Comparison of ENCODE assay signal across 14 mouse cellular contexts in the genomic region with DNA sequence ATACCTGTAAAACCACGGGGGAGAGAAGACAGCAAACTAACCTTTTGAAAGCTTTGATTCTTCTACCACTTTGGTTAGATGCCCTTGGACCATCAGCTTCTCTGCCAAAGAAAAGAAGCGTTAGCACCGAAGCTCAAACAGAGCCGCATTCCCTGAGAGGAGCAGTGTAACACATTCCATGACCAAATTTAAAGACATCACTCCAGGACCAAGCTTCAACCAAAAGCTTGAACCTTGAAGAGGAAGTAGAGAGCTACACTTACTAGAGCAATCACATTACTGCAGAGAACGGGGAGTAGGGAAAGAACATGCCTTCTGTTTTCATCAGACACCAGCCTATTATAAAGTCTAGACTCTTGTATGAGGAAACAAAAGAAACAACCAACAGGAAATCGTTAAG.
DNase-seq lines count a peak whose midpoint lies in the region; ATAC-seq lines count a peak whose summit lies in the region.
"Had no signal": no experiment of that assay in that cellular context is flagged by ENCODE, and none has a peak within 500 bp of the region (broad histone marks: within the 10 kb centered on the region; RNA-seq: fewer than 3 reads in every experiment).

No protein-coding gene starts in this region.

- peak overlapping the region; percentile 44 for H3K4me3 ChIP-seq in heart, embryonic 12.5 days
- no peak overlapping the region for H3K4me3 ChIP-seq in lung, embryonic 16.5 days (ENCODE audit: low read length)
- peak overlapping the region; percentile 46 to 57 for H3K4me3 ChIP-seq in heart, embryonic 14.5 days (ENCODE audit: control insufficient read depth in 1 of 2, insufficient read depth in 1 of 2, low read depth in 1 of 2, low read length in 2 of 2)
- H3K4me3 ChIP-seq in stomach, embryonic 14.5 days (ENCODE audit: low read depth, low read length) = no peak overlapping the region
- H3K4me3 ChIP-seq: embryonic facial prominence, embryonic 12.5 days; hindbrain, embryonic 10.5 days had no signal

- peak overlapping the region; percentile 77 for H3K27ac ChIP-seq in heart, embryonic 12.5 days (ENCODE audit: poor library complexity, severe bottlenecking)
- peak overlapping the region; percentile 2; the same call in 1 of the 2 replicates for H3K27ac ChIP-seq in lung, embryonic 16.5 days (ENCODE audit: low read length)
- peak overlapping the region; percentile 92 to 96 for H3K27ac ChIP-seq in heart, embryonic 14.5 days (replicated peaks in 1 of 2; ENCODE audit: control insufficient read depth in 1 of 2, insufficient read depth in 1 of 2, low read depth in 2 of 2, low read length in 2 of 2)
- peak overlapping the region; percentile 40; the same call in 1 of the 2 replicates for H3K27ac ChIP-seq in stomach, embryonic 14.5 days (ENCODE audit: low read length)
- H3K27ac ChIP-seq: embryonic facial prominence, embryonic 12.5 days; hindbrain, embryonic 10.5 days; liver, embryonic 14.5 days had no signal

- DNase-seq in heart, postnatal 36 days = no peak
- no peak for DNase-seq in lung, adult 18-20 months
- DNase-seq in frontal cortex, postnatal 10 days (ENCODE audit: low spot score in 2 of 2) = no peak
- DNase-seq in layer of hippocampus, postnatal 36 days = no peak
- DNase-seq: cerebellum, adult 11 months; kidney, adult 18-20 months; thymus, postnatal 25 days had no signal

- H3K9ac ChIP-seq in heart, embryonic 12.5 days = peak overlapping the region; percentile 65
- no peak overlapping the region for H3K9ac ChIP-seq in lung, embryonic 16.5 days (ENCODE audit: low read length)
- peak overlapping the region; percentile 81 for H3K9ac ChIP-seq in heart, embryonic 14.5 days (ENCODE audit: low read length)
- no peak overlapping the region for H3K9ac ChIP-seq in stomach, embryonic 14.5 days (replicated peaks; ENCODE audit: low read depth, low read length)
- H3K9ac ChIP-seq: embryonic facial prominence, embryonic 12.5 days; liver, embryonic 14.5 days had no signal

- no peaks in the 10 kb centered on the region for H3K27me3 ChIP-seq in heart, embryonic 12.5 days (replicated peaks)
- no peaks in the 10 kb centered on the region for H3K27me3 ChIP-seq in lung, embryonic 16.5 days (ENCODE audit: control insufficient read depth, insufficient read depth, low read depth, low read length)
- H3K27me3 ChIP-seq in heart, embryonic 14.5 days (ENCODE audit: control insufficient read depth, insufficient read depth, low read length) = no peaks in the 10 kb centered on the region
- no peaks in the 10 kb centered on the region for H3K27me3 ChIP-seq in stomach, embryonic 14.5 days (ENCODE audit: control insufficient read depth, insufficient read depth, low read length)
- H3K27me3 ChIP-seq: embryonic facial prominence, embryonic 12.5 days had no signal

- peaks cover 28% of the 10 kb centered on the region for H3K4me1 ChIP-seq in heart, embryonic 12.5 days (replicated peaks)
- peaks cover 4% of the 10 kb centered on the region; the same call in 1 of the 2 replicates for H3K4me1 ChIP-seq in lung, embryonic 16.5 days (replicated peaks; ENCODE audit: control insufficient read depth, insufficient read depth, low read length)
- H3K4me1 ChIP-seq in heart, embryonic 14.5 days (ENCODE audit: control insufficient read depth in 2 of 2, insufficient read depth in 2 of 2, low read length in 2 of 2) = peaks cover 0 to 20% of the 10 kb centered on the region in 2 experiments; a peak in 3 of 4 replicates
- H3K4me1 ChIP-seq in stomach, embryonic 14.5 days (ENCODE audit: control insufficient read depth, insufficient read depth, low read length) = 0 out of 2 replicates have a peak, but pooled peaks cover 5% of the 10 kb centered on the region
- H3K4me1 ChIP-seq: embryonic facial prominence, embryonic 12.5 days; hindbrain, embryonic 10.5 days had no signal

- H3K4me2 ChIP-seq in heart, embryonic 12.5 days = peak overlapping the region; percentile 42
- H3K4me2 ChIP-seq in lung, embryonic 16.5 days (ENCODE audit: low read depth, low read length) = no peak overlapping the region
- H3K4me2 ChIP-seq in heart, embryonic 14.5 days (ENCODE audit: low read length) = peak overlapping the region; percentile 66
- no peak overlapping the region for H3K4me2 ChIP-seq in stomach, embryonic 14.5 days (replicated peaks; ENCODE audit: low read depth, low read length)
- H3K4me2 ChIP-seq: embryonic facial prominence, embryonic 12.5 days had no signal

- peaks cover 4% of the 10 kb centered on the region for H3K36me3 ChIP-seq in heart, embryonic 12.5 days
- no peaks in the 10 kb centered on the region for H3K36me3 ChIP-seq in lung, embryonic 16.5 days (ENCODE audit: control insufficient read depth, insufficient read depth, low read length)
- peaks cover 16% of the 10 kb centered on the region for H3K36me3 ChIP-seq in heart, embryonic 14.5 days (ENCODE audit: control insufficient read depth, insufficient read depth, low read length)
- peaks cover 4% of the 10 kb centered on the region; the same call in 1 of the 2 replicates for H3K36me3 ChIP-seq in stomach, embryonic 14.5 days (ENCODE audit: control insufficient read depth, insufficient read depth, low read length)

- intact Hi-C loops in heart, postnatal 36 days (cut with DNase I) = no loop called here

- ATAC-seq in heart, embryonic 12.5 days (ENCODE audit: insufficient number of reproducible peaks, low FRiP score) = no peak
- ATAC-seq in lung, embryonic 16.5 days (ENCODE audit: low read depth) = no peak
- 0 out of 2 replicates have a peak, but pooled peaks have one; percentile 38 for ATAC-seq in heart, embryonic 14.5 days (ENCODE audit: insufficient number of reproducible peaks, insufficient read depth, low FRiP score, low read depth)
- no peak for ATAC-seq in stomach, embryonic 14.5 days (ENCODE audit: insufficient number of reproducible peaks, insufficient read depth, low FRiP score, low read depth)

- no peaks in the 10 kb centered on the region for H3K9me3 ChIP-seq in heart, embryonic 12.5 days (replicated peaks)
- no peaks in the 10 kb centered on the region for H3K9me3 ChIP-seq in lung, embryonic 16.5 days (ENCODE audit: control insufficient read depth, low read length)
- no peaks in the 10 kb centered on the region for H3K9me3 ChIP-seq in heart, embryonic 14.5 days (ENCODE audit: control insufficient read depth, low read length)
- no peaks in the 10 kb centered on the region for H3K9me3 ChIP-seq in stomach, embryonic 14.5 days (ENCODE audit: control insufficient read depth, low read depth, low read length)
- H3K9me3 ChIP-seq: embryonic facial prominence, embryonic 12.5 days; hindbrain, embryonic 10.5 days had no signal

- WGBS in heart, embryonic 12.5 days = 43% methylated on average over 6 of the region's 6 CpGs
- WGBS in lung, embryonic 16.5 days = 73% methylated on average over 6 of the region's 6 CpGs
- 23% methylated on average over 6 of the region's 6 CpGs for WGBS in heart, embryonic 14.5 days
- WGBS in stomach, embryonic 14.5 days = 72% methylated on average over 6 of the region's 6 CpGs

Comparison
In these comparisons a context has a peak if more than half of its experiments do, and no peak if none do; other contexts are left out.
1. H3K27ac ChIP-seq: peak in every context shown above with its lines; median percentile 94 in heart, embryonic 14.5 days; 77 in heart, embryonic 12.5 days; 40 in stomach, embryonic 14.5 days; 2 in lung, embryonic 16.5 days.
2. H3K4me2 ChIP-seq: peak in heart, embryonic 12.5 days (single experiment) and heart, embryonic 14.5 days (single experiment); none in lung, embryonic 16.5 days (single experiment) and stomach, embryonic 14.5 days (single experiment).
3. H3K4me3 ChIP-seq: peak in heart, embryonic 12.5 days (single experiment) and heart, embryonic 14.5 days (2 of 2); none in lung, embryonic 16.5 days (single experiment) and stomach, embryonic 14.5 days (single experiment).
4. H3K9ac ChIP-seq: peak in heart, embryonic 12.5 days (single experiment) and heart, embryonic 14.5 days (single experiment); none in lung, embryonic 16.5 days (single experiment) and stomach, embryonic 14.5 days (single experiment).